Mouse (Mus musculus): ENCODE measurements around the gene Kcns3.

DNA sequence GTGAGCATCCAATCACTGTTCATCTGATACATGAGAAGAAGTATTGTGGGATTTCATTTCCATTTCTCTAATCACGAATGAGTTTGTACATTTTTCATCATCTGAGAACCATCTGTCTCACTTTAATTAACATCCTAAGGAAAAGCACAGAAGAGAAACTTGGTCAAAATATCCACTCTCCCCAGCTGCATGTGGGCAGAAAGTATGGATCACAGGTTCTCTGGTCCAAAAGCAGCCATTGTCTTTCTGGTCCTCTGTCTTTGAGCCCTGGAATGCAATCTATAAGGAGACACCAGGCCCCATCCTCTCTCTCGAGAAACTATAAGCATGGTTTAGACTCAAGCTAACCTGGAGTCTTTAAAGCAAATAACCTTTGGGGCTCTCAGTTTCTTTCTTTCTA lies 79.8 kb downstream of the Kcns3 start:
- TF ChIP-seq MAX (IDR thresholded peaks at IDR 0.05; ENCODE audit: low read length) (no peak), EP300 (IDR thresholded peaks at IDR 0.05; ENCODE audit: low read length) (no peak)
